Mouse (Mus musculus) hindbrain, postnatal 0 days (tissue): ENCODE data around the gene Git1. TPM values are rescaled to one million over a fixed set of nuclear protein-coding genes. Genes with fewer than 3 reads are reported as not detected.

Experiments
- ATAC-seq: fragments of 200-750 bp; cut with Nextera tagmentation; 2 replicates; pipeline ENCODE4 v1.8.0; 2017; ENCODE audit warnings: mild to moderate bottlenecking, moderate TSS enrichment, moderate library complexity
- DNase-seq: peaks from one replicate; pipeline ENCODE4 v3.0.0-alpha.2; 2015; ENCODE audit warnings: low spot score
- H3K27ac ChIP-seq: fragments of 300-500 bp; sonication (generic); 2 replicates; pipeline ENCODE4 v1.5.1; 2014; ENCODE audit warnings: mild to moderate bottlenecking
- H3K27me3 ChIP-seq: fragments of 300-500 bp; sonication (generic); 2 replicates; pipeline ENCODE4 v1.6.1; 2014; ENCODE audit warnings: low read length, mixed read lengths; ENCODE audit not compliant: insufficient read depth
- H3K36me3 ChIP-seq: fragments of 300-500 bp; sonication (generic); 2 replicates; pipeline ENCODE4 v1.6.1; 2014; ENCODE audit warnings: low read length, mixed read lengths; ENCODE audit not compliant: insufficient read depth
- H3K4me1 ChIP-seq: fragments of 300-500 bp; sonication (generic); 2 replicates; pipeline ENCODE4 v1.6.1; 2014; ENCODE audit warnings: antibody characterized with exemption, low read length, mixed read lengths; ENCODE audit not compliant: insufficient read depth
- H3K4me2 ChIP-seq: fragments of 300-500 bp; sonication (generic); 2 replicates; pipeline ENCODE4 v1.6.1; 2014; ENCODE audit warnings: low read depth, mild to moderate bottlenecking, low read length, moderate library complexity, mixed read lengths
- H3K4me3 ChIP-seq: fragments of 300-500 bp; sonication (generic); 2 replicates; pipeline ENCODE4 v1.5.1; 2014; ENCODE audit warnings: low read length
- H3K9ac ChIP-seq: fragments of 300-500 bp; sonication (generic); replicated peaks from 2 replicates; pipeline ENCODE4 v1.6.1; 2014; ENCODE audit warnings: mild to moderate bottlenecking, low read length, moderate library complexity, mixed read lengths
- H3K9me3 ChIP-seq: fragments of 300-500 bp; sonication (generic); 2 replicates; pipeline ENCODE4 v1.6.1; 2016; ENCODE audit warnings: low read length, mixed read lengths
- CTCF ChIP-seq: IDR thresholded peaks from 2 replicates; pipeline ENCODE4 v1.5.1; 2016; ENCODE audit warnings: antibody characterized with exemption, control low read depth, low read depth
- WGBS: fragments of 180-500 bp; shearing (Covaris S2); extraction: QIAGEN DNeasy Blood & Tissue Kit; methylation state at CpG from one replicate; pipeline ENCODE4 v1.1.7; 2014; 5-methylcytosine and 5-hydroxymethylcytosine counted together
- polyA plus RNA-seq: library from polyadenylated mRNA; unstranded; fragments of >200 nt; fragmentation: Nextera tagmentation; extraction: Ambion mirVana; gene quantifications from 2 replicates; pipeline ENCODE4 v1.2.1, GENCODE M21; 2015
- total RNA-seq: library from RNA; depleted of rRNA; stranded (reverse); fragments of >200 nt; gene quantifications from 2 replicates; pipeline ENCODE4 v1.2.3, GENCODE M21; 2014

The Git1 gene
- total and polyA plus RNA-seq, 2 experiments from 2014 or later, result 15.0 to 127 TPM

DNA sequence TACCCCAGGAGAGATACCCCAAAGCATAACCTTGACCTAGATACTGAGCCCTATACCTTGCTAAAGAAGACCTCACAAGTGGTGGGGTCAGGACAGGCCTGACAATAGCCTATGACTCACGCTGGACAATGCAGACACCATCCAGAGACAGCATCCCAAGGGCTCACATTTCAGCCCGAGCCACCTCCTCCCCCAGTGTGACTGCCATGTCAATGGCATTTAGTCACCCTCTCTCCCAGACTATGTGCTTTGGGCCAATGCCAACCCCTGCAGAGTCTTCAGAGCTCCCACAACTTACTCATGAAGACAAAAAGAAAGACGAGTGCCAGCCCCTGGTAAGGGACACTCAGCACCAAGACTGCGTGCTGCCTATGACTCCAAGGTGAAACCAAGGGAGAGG, 28.7 kb upstream of the Git1 start:
- H3K9ac ChIP-seq, result no peak overlapping the region
- no peaks in the 10 kb centered on the region for H3K9me3 ChIP-seq
- H3K36me3 ChIP-seq, result no peaks in the 10 kb centered on the region; the same call in 1 of the 2 replicates
- no peaks in the 10 kb centered on the region for H3K4me1 ChIP-seq
- ATAC-seq, result no peak
- H3K27ac ChIP-seq, result no peak overlapping the region
- TF ChIP-seq CTCF, result no peak
- DNase-seq, result no peak
- WGBS, result 28% methylated on average over 4 of the region's 4 CpGs
- H3K4me2 ChIP-seq, result no peak overlapping the region
- H3K4me3 ChIP-seq, result no peak overlapping the region
- 0 out of 2 replicates have a peak, but pooled peaks cover 4% of the 10 kb centered on the region for H3K27me3 ChIP-seq

DNA sequence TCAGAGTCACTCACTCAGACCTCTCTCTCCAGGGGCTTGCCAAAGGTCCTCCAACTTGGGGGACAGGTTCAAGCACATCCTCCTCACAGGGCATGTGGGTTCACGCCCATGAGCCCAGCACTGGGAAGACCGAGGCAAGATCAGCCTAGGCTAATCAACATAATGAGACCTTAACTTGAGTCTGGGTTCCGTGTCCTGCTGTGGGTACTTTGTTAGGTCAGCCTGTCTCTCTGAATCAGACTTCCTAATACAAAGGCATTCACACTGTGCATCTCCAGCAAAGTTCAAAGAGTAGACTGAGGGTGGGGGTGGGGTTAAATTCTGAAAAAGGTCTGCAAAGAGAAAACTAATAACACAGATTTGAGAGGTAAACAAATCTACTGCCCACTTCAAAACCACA, 28.3 kb upstream of the Git1 start:
- H3K27ac ChIP-seq, result no peak overlapping the region
- WGBS, result 44% methylated on average over 3 of the region's 3 CpGs
- no peak overlapping the region for H3K4me3 ChIP-seq
- no peak for ATAC-seq
- DNase-seq, result no peak
- H3K4me2 ChIP-seq, result no peak overlapping the region
- no peaks in the 10 kb centered on the region; the same call in 1 of the 2 replicates for H3K36me3 ChIP-seq
- no peaks in the 10 kb centered on the region for H3K9me3 ChIP-seq
- 0 out of 2 replicates have a peak, but pooled peaks cover 4% of the 10 kb centered on the region for H3K27me3 ChIP-seq
- no peaks in the 10 kb centered on the region for H3K4me1 ChIP-seq
- no peak for TF ChIP-seq CTCF
- H3K9ac ChIP-seq, result no peak overlapping the region

- Histone ChIP-seq H3K4me3 (no peak overlapping the region), H3K4me2 (no peak overlapping the region), H3K27ac (no peak overlapping the region), H3K27me3 (no peaks in the 10 kb centered on the region), H3K4me1 (no peaks in the 10 kb centered on the region), H3K9me3 (no peaks in the 10 kb centered on the region), H3K36me3 (peaks cover 12% of the 10 kb centered on the region; the same call in 1 of the 2 replicates), H3K9ac (no peak overlapping the region)
- no peak for DNase-seq
- TF ChIP-seq CTCF, result no peak
- 40% methylated on average over 9 of the region's 9 CpGs for WGBS
- ATAC-seq, result no peak
Measured at GRCm38 (mm10) chr11:77466544-77466943, 26.8 kb upstream of the Git1 start.

DNA sequence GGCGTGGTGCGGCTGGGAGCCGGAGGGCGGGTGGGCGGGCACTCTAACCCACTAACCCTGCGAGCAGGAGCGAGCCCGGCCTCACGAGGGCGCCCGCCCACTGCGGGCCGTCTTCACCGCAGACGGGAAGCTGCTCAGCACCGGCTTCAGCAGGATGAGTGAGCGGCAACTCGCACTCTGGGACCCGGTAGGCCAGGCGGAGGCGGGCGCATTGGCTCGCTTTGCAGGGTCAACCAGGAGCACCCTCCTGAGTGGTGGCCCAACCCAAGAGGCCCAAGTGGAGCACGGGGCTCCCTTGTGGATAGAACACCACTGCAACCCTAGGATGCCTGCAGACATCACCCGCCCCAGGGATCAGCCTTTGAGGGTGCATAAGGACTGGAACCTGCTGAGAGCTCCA, 26.2 kb upstream of the Git1 start:
- Histone ChIP-seq H3K4me2 (no peak overlapping the region), H3K9me3 (no peaks in the 10 kb centered on the region), H3K27me3 (no peaks in the 10 kb centered on the region), H3K27ac (no peak overlapping the region), H3K36me3 (peaks cover 14% of the 10 kb centered on the region; the same call in 1 of the 2 replicates), H3K9ac (no peak overlapping the region), H3K4me1 (no peaks in the 10 kb centered on the region), H3K4me3 (no peak overlapping the region)
- DNase-seq, result peak; percentile 47
- ATAC-seq, result 0 out of 2 replicates have a peak, but pooled peaks have one; percentile 31
- peak; percentile 44 for TF ChIP-seq CTCF
- WGBS, result 6% methylated on average over 24 of the region's 25 CpGs

DNA sequence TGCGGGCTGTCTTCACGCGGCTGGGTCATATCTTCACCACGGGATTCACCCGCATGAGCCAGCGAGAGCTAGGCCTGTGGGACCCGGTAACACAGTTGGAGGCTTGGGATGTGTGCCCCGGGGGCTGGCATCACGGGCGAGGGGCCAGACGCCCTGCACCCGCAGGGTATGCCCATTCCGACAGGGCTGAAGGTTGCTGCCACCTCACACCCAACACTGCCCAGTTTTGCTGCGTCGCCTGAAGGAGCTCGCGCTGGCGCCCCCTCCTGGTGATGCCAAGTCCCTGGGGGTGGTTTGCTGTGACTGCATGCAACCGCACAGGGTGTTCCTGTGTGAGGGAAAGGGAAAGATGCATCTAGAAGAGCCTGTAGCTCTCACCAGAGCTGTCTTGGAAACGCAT, 25.6 kb upstream of the Git1 start:
- Histone ChIP-seq H3K36me3 (peaks cover 21% of the 10 kb centered on the region; the same call in 1 of the 2 replicates), H3K4me1 (no peaks in the 10 kb centered on the region), H3K4me2 (peak overlapping the region; percentile 27; the same call in 1 of the 2 replicates), H3K27ac (no peak overlapping the region), H3K4me3 (no peak overlapping the region), H3K9me3 (no peaks in the 10 kb centered on the region), H3K9ac (no peak overlapping the region), H3K27me3 (no peaks in the 10 kb centered on the region)
- DNase-seq (peak; percentile 80), ATAC-seq (peak; percentile 55)
- 18% methylated on average over 20 of the region's 20 CpGs for WGBS
- TF ChIP-seq CTCF, result peak; percentile 84

DNA sequence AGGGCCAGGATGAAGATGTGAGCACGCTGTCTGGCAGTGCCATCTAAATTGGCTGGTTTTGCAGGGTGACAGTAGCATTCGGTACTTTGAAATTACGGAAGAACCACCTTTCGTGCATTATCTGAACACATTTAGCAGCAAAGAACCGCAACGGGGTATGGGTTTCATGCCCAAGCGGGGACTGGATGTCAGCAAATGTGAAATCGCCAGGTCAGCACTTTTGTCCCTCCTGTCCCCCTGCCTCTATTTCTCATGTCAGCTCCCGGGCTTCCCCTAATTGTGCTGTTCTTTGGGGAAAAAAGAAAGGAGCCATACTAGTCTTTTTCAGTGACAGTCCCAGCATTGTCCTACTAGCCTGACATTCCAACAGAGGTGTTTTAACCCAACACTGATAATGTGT, 25.0 kb upstream of the Git1 start:
- Histone ChIP-seq H3K4me2 (no peak overlapping the region), H3K9me3 (no peaks in the 10 kb centered on the region), H3K9ac (no peak overlapping the region), H3K4me3 (no peak overlapping the region), H3K27me3 (no peaks in the 10 kb centered on the region), H3K36me3 (peaks cover 21% of the 10 kb centered on the region; the same call in 1 of the 2 replicates), H3K4me1 (no peaks in the 10 kb centered on the region), H3K27ac (no peak overlapping the region)
- no peak for TF ChIP-seq CTCF
- ATAC-seq, result no peak
- no peak for DNase-seq
- 85% methylated on average over 9 of the region's 9 CpGs for WGBS

- peaks cover 21% of the 10 kb centered on the region for H3K36me3 ChIP-seq
- H3K9ac ChIP-seq, result no peak overlapping the region
Measured at GRCm38 (mm10) chr11:77471407-77471806, 22.0 kb upstream of the Git1 start.

More at GRCm38 (mm10) chr11:77471407-77471806, 22.0 kb upstream of the Git1 start:
- ATAC-seq (no peak), DNase-seq (no peak)
- no peak for TF ChIP-seq CTCF
- WGBS, result 80% methylated on average over 29 of the region's 29 CpGs
- Histone ChIP-seq H3K27ac (no peak overlapping the region), H3K4me2 (no peak overlapping the region), H3K27me3 (no peaks in the 10 kb centered on the region), H3K4me3 (no peak overlapping the region), H3K9me3 (no peaks in the 10 kb centered on the region), H3K4me1 (no peaks in the 10 kb centered on the region)
